Mouse (Mus musculus): ENCODE results near the gene Naf1. TPM values are rescaled to one million over a fixed set of nuclear protein-coding genes. Genes with fewer than 3 reads are reported as not detected.

Gene Naf1
- total RNA-seq, 2 experiments from 2014 or later: 9.7 to 10.4 TPM

Other genes starting within 250 kb of the Naf1 start
- gene Npy5r, start 172.1 kb upstream of the Naf1 start, total RNA-seq (2021): not detected
- 1 to 10 TPM; 1.3 to 1.6 TPM for gene Npy1r, start 163.0 kb upstream of the Naf1 start, total RNA-seq (2021)

Measured in heart, postnatal 4 days (tissue).